Mouse (Mus musculus) MEL (cell line): ENCODE results near the gene Utf1. TPM values are rescaled to one million over a fixed set of nuclear protein-coding genes. Genes with fewer than 3 reads are reported as not detected.

Experiments
- DNase-seq: peaks from one replicate; pipeline ENCODE4 v3.0.0; 2011; ENCODE audit warnings: low read depth, low spot score
- H3K27ac ChIP-seq: 2 replicates; pipeline ENCODE4 v1.5.1; 2012; ENCODE audit warnings: low read depth, mild to moderate bottlenecking, control low read depth, low read length, moderate library complexity; ENCODE audit not compliant: control insufficient read depth
- H3K27me3 ChIP-seq, 2 experiments: fragments of 150-350 bp in 1 of 2; sonication (generic) in 1 of 2; 2 replicates each; pipeline ENCODE4 v1.6.1; 2012; ENCODE audit warnings: low read length in 2 of 2, mild to moderate bottlenecking in 2 of 2, improper control_type of control experiment in 1 of 2, moderate library complexity in 1 of 2; ENCODE audit not compliant: insufficient read depth in 2 of 2, control insufficient read depth in 1 of 2
- H3K36me3 ChIP-seq, 2 experiments: 2 replicates each; pipeline ENCODE4 v1.6.1; 2012 to 2014; ENCODE audit warnings: low read length in 2 of 2, improper control_type of control experiment in 1 of 2, inconsistent platforms in 1 of 2, mild to moderate bottlenecking in 1 of 2; ENCODE audit not compliant: insufficient read depth in 2 of 2, control insufficient read depth in 1 of 2
- H3K4me1 ChIP-seq, 2 experiments: fragments of 150-350 bp in 1 of 2; sonication (generic) in 1 of 2; 2 replicates each; pipeline ENCODE4 v1.6.1; 2012; ENCODE audit warnings: low read length in 2 of 2, improper control_type of control experiment in 1 of 2, mild to moderate bottlenecking in 1 of 2; ENCODE audit not compliant: insufficient read depth in 2 of 2, control insufficient read depth in 1 of 2
- H3K4me3 ChIP-seq, 2 experiments: fragments of 150-350 bp in 1 of 2; sonication (generic) in 1 of 2; 2 replicates each; pipeline ENCODE4 v1.5.1; 2012; ENCODE audit warnings: low read depth in 2 of 2, low read length in 2 of 2, mild to moderate bottlenecking in 2 of 2, moderate library complexity in 2 of 2, control low read depth in 1 of 2, improper control_type of control experiment in 1 of 2; ENCODE audit not compliant: control insufficient read depth in 1 of 2, insufficient read depth in 1 of 2
- H3K79me2 ChIP-seq: 2 replicates; pipeline ENCODE4 v1.6.1; 2012; ENCODE audit warnings: mild to moderate bottlenecking, low read length, moderate library complexity; ENCODE audit not compliant: control insufficient read depth, poor library complexity, insufficient read depth
- H3K9ac ChIP-seq: 2 replicates; pipeline ENCODE4 v1.6.1; 2012; ENCODE audit warnings: low read depth, mild to moderate bottlenecking, control low read depth, low read length, moderate library complexity; ENCODE audit not compliant: control insufficient read depth, poor library complexity, severe bottlenecking
- H3K9me3 ChIP-seq: fragments of 150-350 bp; sonication (generic); replicated peaks from 2 replicates; pipeline ENCODE4 v1.6.1; 2012; ENCODE audit warnings: mild to moderate bottlenecking, low read length, improper control_type of control experiment, moderate library complexity; ENCODE audit not compliant: insufficient read depth
- BHLHE40 ChIP-seq: IDR thresholded peaks from 2 replicates; pipeline ENCODE4 v1.6.1; 2012; ENCODE audit warnings: low read depth, mild to moderate bottlenecking, inconsistent platforms, low read length, improper control_type of control experiment, borderline replicate concordance
- CHD1 ChIP-seq: IDR thresholded peaks from 2 replicates; pipeline ENCODE4 v1.6.1; 2012; ENCODE audit warnings: low read depth, mild to moderate bottlenecking, inconsistent platforms, low read length, improper control_type of control experiment
- CHD2 ChIP-seq: IDR thresholded peaks from 2 replicates; pipeline ENCODE4 v1.6.1; 2011; ENCODE audit warnings: low read length, improper control_type of control experiment
- CTCF ChIP-seq, 3 experiments: IDR thresholded peaks in 2 of 3; conservative IDR thresholded peaks in 1 of 3; 2 replicates each; pipeline ENCODE4 v1.5.1; 2011 to 2012; ENCODE audit warnings: low read length in 3 of 3, low read depth in 2 of 3, mild to moderate bottlenecking in 2 of 3, improper control_type of control experiment in 1 of 3, inconsistent platforms in 1 of 3, mixed read lengths in 1 of 3, moderate library complexity in 1 of 3; ENCODE audit not compliant: control insufficient read depth in 1 of 3, insufficient read depth in 1 of 3, poor library complexity in 1 of 3, severe bottlenecking in 1 of 3
- MXI1 ChIP-seq: IDR thresholded peaks from 2 replicates; pipeline ENCODE4 v1.6.1; 2011; ENCODE audit warnings: mild to moderate bottlenecking, low read depth, low read length, improper control_type of control experiment
- NELFE ChIP-seq: IDR thresholded peaks from 2 replicates; pipeline ENCODE4 v1.6.1; 2011; ENCODE audit warnings: low read depth, low read length, improper control_type of control experiment
- NRF1 ChIP-seq: IDR thresholded peaks from 2 replicates; pipeline ENCODE4 v1.6.1; 2014; ENCODE audit warnings: low read depth, mild to moderate bottlenecking, inconsistent platforms, low read length, improper control_type of control experiment, moderate library complexity; ENCODE audit not compliant: poor library complexity, insufficient read depth, severe bottlenecking
- POLR2AphosphoS2 ChIP-seq: IDR thresholded peaks from 2 replicates; pipeline ENCODE4 v1.6.1; 2011; ENCODE audit warnings: low read length, improper control_type of control experiment
- RAD21 ChIP-seq: IDR thresholded peaks from 2 replicates; pipeline ENCODE4 v1.6.1; 2011; ENCODE audit warnings: mild to moderate bottlenecking, low read depth, low read length, improper control_type of control experiment
- TAL1 ChIP-seq: IDR thresholded peaks from 2 replicates; pipeline ENCODE4 v1.6.1; 2012; ENCODE audit warnings: mild to moderate bottlenecking, inconsistent platforms, low read length, moderate library complexity, mixed read lengths
- TCF12 ChIP-seq: IDR thresholded peaks from 2 replicates; pipeline ENCODE4 v1.6.1; 2014; ENCODE audit warnings: low read depth, mild to moderate bottlenecking, inconsistent platforms, low read length, improper control_type of control experiment, moderate library complexity
- UBTF ChIP-seq: IDR thresholded peaks from 2 replicates; pipeline ENCODE4 v1.6.1; 2012; ENCODE audit warnings: low read depth, mild to moderate bottlenecking, inconsistent platforms, low read length, improper control_type of control experiment, moderate library complexity, borderline replicate concordance; ENCODE audit not compliant: insufficient read depth
- ZMIZ1 ChIP-seq: IDR thresholded peaks from 2 replicates; pipeline ENCODE4 v1.6.1; 2012; ENCODE audit warnings: low read depth, mild to moderate bottlenecking, inconsistent platforms, low read length, improper control_type of control experiment, moderate library complexity
- polyA plus RNA-seq, 2 experiments: library from polyadenylated mRNA; stranded (reverse) in 1 of 2; unstranded in 1 of 2; fragments of >175 nt in 1 of 2; fragments of >200 nt in 1 of 2; gene quantifications; 2 replicates each; pipeline versions ENCODE4 v1.2.1 to v1.2.4; 2012; ENCODE audit warnings: low replicate concordance in 2 of 2, low read depth in 1 of 2; ENCODE audit not compliant: insufficient read length in 2 of 2, insufficient read depth in 1 of 2, missing spikeins in 1 of 2
- total RNA-seq: library from RNA; depleted of rRNA; stranded (reverse); fragments of 300-350 nt; gene quantifications from 2 replicates; pipeline ENCODE4 v1.2.3, GENCODE M21; 2012

Utf1 gene
- total and polyA plus RNA-seq, 3 experiments = not detected

- DNase-seq = no peak
- no peaks in the 10 kb centered on the region for H3K79me2 ChIP-seq
- H3K4me3 ChIP-seq = no peak overlapping the region
- no peak overlapping the region for H3K27ac ChIP-seq
- no peak overlapping the region for H3K9ac ChIP-seq
- H3K9me3 ChIP-seq = no peaks in the 10 kb centered on the region
- no peaks in the 10 kb centered on the region for H3K4me1 ChIP-seq
- H3K36me3 ChIP-seq = no peaks in the 10 kb centered on the region
- no peaks in the 10 kb centered on the region for H3K27me3 ChIP-seq
- TF ChIP-seq MXI1 (no peak), CHD2 (no peak), TAL1 (no peak), ZMIZ1 (no peak), POLR2AphosphoS2 (no peak), TCF12 (no peak), NELFE (no peak), UBTF (no peak), CHD1 (no peak)
Observed at GRCm38 (mm10) chr7:139936705-139937104, 6.9 kb upstream of the Utf1 start.

- Histone ChIP-seq H3K4me1 (no peaks in the 10 kb centered on the region), H3K9me3 (no peaks in the 10 kb centered on the region), H3K9ac (no peak overlapping the region), H3K27me3 (no peaks in the 10 kb centered on the region), H3K79me2 (no peaks in the 10 kb centered on the region), H3K27ac (no peak overlapping the region), H3K4me3 (no peak overlapping the region), H3K36me3 (no peaks in the 10 kb centered on the region)
- DNase-seq = no peak
- TF ChIP-seq RAD21 = no peak
- no peak for TF ChIP-seq UBTF
- no peak for TF ChIP-seq NRF1
- TF ChIP-seq TCF12 = no peak
- no peak for TF ChIP-seq POLR2AphosphoS2
Observed at GRCm38 (mm10) chr7:139937138-139937537, 6.5 kb upstream of the Utf1 start.

DNA sequence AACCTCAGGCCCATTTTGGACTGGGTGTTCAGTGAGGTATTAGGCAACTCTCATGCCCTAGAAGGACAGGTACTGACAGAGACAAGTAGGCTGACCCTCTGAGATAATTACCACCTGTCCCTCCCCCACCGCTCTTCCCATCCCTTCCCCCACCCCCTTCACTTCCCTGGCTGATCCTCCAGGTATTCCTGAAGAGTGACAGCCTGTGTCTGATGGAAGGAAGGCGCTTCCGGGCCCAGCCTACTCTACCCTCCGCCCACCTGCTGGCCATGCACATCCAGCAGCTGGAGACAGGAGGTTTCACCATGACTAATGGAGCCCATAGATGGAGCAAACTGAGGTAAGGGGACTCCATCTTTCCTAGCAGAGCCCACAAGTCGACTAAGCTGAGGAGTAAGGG lies 5.8 kb upstream of the Utf1 start:
- no peak for DNase-seq
- Histone ChIP-seq H3K79me2 (no peaks in the 10 kb centered on the region), H3K4me1 (no peaks in the 10 kb centered on the region), H3K27ac (no peak overlapping the region), H3K9me3 (no peaks in the 10 kb centered on the region), H3K27me3 (no peaks in the 10 kb centered on the region), H3K9ac (no peak overlapping the region), H3K4me3 (no peak overlapping the region), H3K36me3 (no peaks in the 10 kb centered on the region)
- TF ChIP-seq MXI1 (no peak), BHLHE40 (no peak), CTCF (IDR thresholded peaks at IDR 0.05 in 2 of 3, conservative IDR thresholded peaks at IDR 0.05 in 1 of 3; ENCODE audit: control insufficient read depth in 1 of 3, insufficient read depth in 1 of 3, low read depth in 2 of 3, low read length in 3 of 3, poor library complexity in 1 of 3, severe bottlenecking in 1 of 3) (no peak)
